Mouse (Mus musculus) heart, postnatal 0 days (tissue): ENCODE results near the gene Elp6.

Experiments
- CTCF ChIP-seq: IDR thresholded peaks from 2 replicates; pipeline ENCODE4 v1.5.1; 2016; ENCODE audit warnings: antibody characterized with exemption, control low read depth, low read depth
- EP300 ChIP-seq: IDR thresholded peaks from 2 replicates; pipeline ENCODE4 v1.6.1; 2016; ENCODE audit warnings: antibody characterized with exemption, low read depth

DNA sequence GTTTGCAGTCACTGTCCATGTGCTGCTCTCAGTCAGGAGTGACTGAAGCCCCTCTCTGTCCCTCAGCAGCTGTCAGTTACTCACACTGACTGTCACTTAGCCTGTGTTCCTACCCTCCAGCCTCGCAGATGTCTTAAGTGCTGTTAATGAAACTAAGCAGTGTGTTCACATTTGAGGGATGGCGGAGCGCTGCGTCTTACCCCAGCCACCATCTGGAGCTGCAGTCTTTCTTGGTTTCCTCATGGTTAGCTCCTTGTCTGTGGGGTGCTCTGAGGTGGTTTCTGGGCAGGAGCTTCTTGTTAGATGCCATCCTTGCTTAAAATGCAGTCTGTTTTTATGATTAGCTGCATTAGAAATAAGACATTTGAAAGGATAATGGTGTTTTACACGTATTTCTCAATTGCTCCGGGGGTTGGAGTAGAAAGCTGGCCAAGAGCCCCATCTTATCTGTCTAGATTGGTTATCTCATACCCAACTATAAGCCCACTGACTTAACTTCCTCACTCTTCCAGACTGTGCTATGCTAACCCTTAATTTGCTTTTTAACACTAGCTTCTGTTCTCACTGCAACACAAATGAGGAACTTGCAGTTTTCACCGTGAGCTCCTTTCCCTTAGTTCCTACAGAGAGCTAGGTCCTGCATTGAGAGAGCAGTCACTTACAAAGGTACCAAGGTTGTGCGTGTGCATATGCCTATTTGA, 47.1 kb downstream of the Elp6 start:
- TF ChIP-seq CTCF = no peak
- no peak for TF ChIP-seq EP300
